Mouse (Mus musculus) A20 (cell line): ENCODE results near the gene Nphp3.
A peak's percentile ranks its signal among the peaks of the same experiment; 100 is the strongest.

Source experiments
- DNase-seq: peaks from one replicate; pipeline ENCODE4 v3.0.0-alpha.2; 2011; ENCODE audit warnings: low read depth, low spot score

Gene Nphp3

GRCm38 (mm10) chr9:104063244-104063961 is 61.1 kb downstream of the Nphp3 start, which contains the start of gene Acad11:
TSS of gene Acad11 (plus strand) at chr9:104063377.
- DNase-seq = peak; percentile 97

- DNase-seq = no peak
These were observed 62.2 kb downstream of the Nphp3 start for GRCm38 (mm10) chr9:104064571-104064970.

GRCm38 (mm10) chr9:104070241-104070640 is 67.9 kb downstream of the Nphp3 start:
- no peak for DNase-seq

- no peak for DNase-seq
These were observed 68.7 kb downstream of the Nphp3 start for GRCm38 (mm10) chr9:104070863-104071604.

- DNase-seq = peak; percentile 61
These were observed 73.5 kb downstream of the Nphp3 start for GRCm38 (mm10) chr9:104075808-104076207.

GRCm38 (mm10) chr9:104078780-104079179 is 76.4 kb downstream of the Nphp3 start:
- no peak for DNase-seq

GRCm38 (mm10) chr9:104079379-104079778 is 77.0 kb downstream of the Nphp3 start:
- DNase-seq = peak; percentile 69

- DNase-seq = no peak
These were observed 77.7 kb downstream of the Nphp3 start for GRCm38 (mm10) chr9:104080038-104080437.

- no peak for DNase-seq
These were observed 83.5 kb downstream of the Nphp3 start for GRCm38 (mm10) chr9:104085730-104086429.

GRCm38 (mm10) chr9:104088555-104088954 is 86.2 kb downstream of the Nphp3 start:
- no peak for DNase-seq

GRCm38 (mm10) chr9:104092945-104093344 is 90.6 kb downstream of the Nphp3 start:
- peak; percentile 74 for DNase-seq
